Mouse (Mus musculus) bone marrow, adult 2 months (tissue): ENCODE results near the gene Abcc12. TPM values are rescaled to one million over a fixed set of nuclear protein-coding genes. Genes with fewer than 3 reads are reported as not detected.

Experiments used
- H3K27ac ChIP-seq: fragments of 200-500 bp; 2 replicates; pipeline ENCODE4 v1.5.1; 2012; ENCODE audit warnings: low read depth, mild to moderate bottlenecking, control low read depth, inconsistent platforms, low read length; ENCODE audit not compliant: control insufficient read depth, poor library complexity, insufficient read depth
- H3K4me1 ChIP-seq: fragments of 200-500 bp; 2 replicates; pipeline ENCODE4 v1.6.1; 2011; ENCODE audit warnings: low read length; ENCODE audit not compliant: control insufficient read depth, insufficient read depth
- H3K4me3 ChIP-seq: fragments of 200-500 bp; replicated peaks from 2 replicates; pipeline ENCODE3; 2011; ENCODE audit warnings: mild to moderate bottlenecking, low read depth, low read length, control low read depth; ENCODE audit not compliant: control insufficient read depth
- CTCF ChIP-seq: fragments of 200-500 bp; IDR thresholded peaks from 2 replicates; pipeline ENCODE4 v1.5.1; 2011; ENCODE audit warnings: low read length, control low read depth; ENCODE audit not compliant: control insufficient read depth, insufficient read depth
- POLR2A ChIP-seq: fragments of 200-500 bp; IDR thresholded peaks from 2 replicates; pipeline ENCODE4 v1.6.1; 2011; ENCODE audit warnings: low read depth, mild to moderate bottlenecking, control low read depth, low read length, borderline replicate concordance; ENCODE audit not compliant: control insufficient read depth
- WGBS: fragments of 180-500 bp; shearing (Covaris S2); methylation state at CpG from one replicate; pipeline ENCODE4 v1.1.7; 2018; 5-methylcytosine and 5-hydroxymethylcytosine counted together
- polyA plus RNA-seq: library from polyadenylated mRNA; stranded (reverse); fragments of >200 nt; gene quantifications from 2 replicates; pipeline ENCODE4 v1.2.4, GENCODE M21; 2011; ENCODE audit warnings: low replicate concordance; ENCODE audit not compliant: missing spikeins, insufficient read depth, insufficient read length

The Abcc12 gene
- not detected in 2 replicates for polyA plus RNA-seq

DNA sequence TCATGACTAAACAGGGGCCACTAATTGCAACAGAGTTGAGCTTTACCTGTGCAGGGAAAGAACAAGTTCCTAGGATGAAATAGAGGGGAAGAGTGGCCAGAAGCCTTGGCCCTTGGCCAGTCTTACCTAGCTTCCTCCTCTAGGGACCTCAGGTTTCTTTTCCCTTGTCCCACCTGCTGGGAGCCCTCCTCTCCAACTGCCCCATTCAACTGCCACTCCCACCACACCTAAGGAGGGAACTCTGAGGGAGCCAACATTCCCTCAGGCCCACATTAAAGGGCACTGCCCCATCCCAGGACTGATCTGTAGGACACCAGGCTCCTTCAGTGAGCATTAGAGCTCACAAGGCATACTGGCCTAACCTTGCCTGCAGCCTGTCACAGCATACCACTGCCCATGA, at the start of gene Abcc12:
Gene Abcc12, minus strand, starts transcription at position 229 of the 400 bp plus-strand sequence.
- no peak within 1 kb of the TSS for H3K27ac ChIP-seq
- no peak for TF ChIP-seq POLR2A
- TF ChIP-seq CTCF, result no peak
- H3K4me3 ChIP-seq, result no peak within 1 kb of the TSS
- no peaks in the 10 kb centered on the region for H3K4me1 ChIP-seq

DNA sequence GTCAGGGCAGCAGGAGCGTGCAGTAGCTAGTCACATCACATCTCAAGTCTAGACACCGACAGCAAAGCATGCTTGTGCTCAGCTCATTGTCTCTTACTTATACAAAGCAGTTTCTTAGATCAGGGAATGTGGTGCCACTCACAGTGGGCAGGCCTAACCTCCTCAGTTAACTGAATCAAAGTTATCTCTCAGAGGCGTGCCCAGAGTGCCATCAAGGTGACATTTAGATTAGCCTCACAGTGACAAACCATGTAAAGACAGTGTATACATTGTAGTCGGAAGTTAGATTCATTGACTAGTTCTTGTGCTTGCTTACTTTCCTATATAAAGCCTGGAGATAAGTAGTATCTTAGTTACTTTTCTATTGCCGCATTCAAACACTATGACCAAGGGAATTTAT, 49.7 kb upstream of the Abcc12 start:
- no peak overlapping the region for H3K4me3 ChIP-seq
- H3K27ac ChIP-seq, result no peak overlapping the region
- TF ChIP-seq POLR2A, result no peak
- no peak for TF ChIP-seq CTCF
- no peaks in the 10 kb centered on the region; the same call in 1 of the 2 replicates for H3K4me1 ChIP-seq
- 71% methylated on average over 5 of the region's 5 CpGs for WGBS

DNA sequence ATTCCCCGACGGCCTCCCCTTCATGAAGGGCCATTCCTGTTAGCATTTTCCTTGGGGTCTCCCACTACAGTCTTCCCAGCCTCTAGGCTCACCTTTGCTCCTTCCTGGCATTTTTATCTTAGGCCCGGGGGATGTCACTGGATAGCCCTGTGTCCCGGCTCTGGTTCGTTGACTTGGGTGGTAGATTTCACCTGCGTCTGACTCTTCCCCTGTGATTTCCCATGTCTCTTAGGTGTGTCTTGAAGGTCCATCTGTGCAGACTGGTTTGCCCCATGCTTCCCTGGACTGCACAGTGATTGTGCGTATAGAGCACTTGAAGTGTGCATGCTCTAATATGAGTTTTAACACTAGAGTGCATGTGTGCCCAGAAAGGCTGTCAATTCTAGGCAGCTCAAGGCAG, 44.4 kb upstream of the Abcc12 start:
- TF ChIP-seq CTCF, result no peak
- no peak for TF ChIP-seq POLR2A
- Histone ChIP-seq H3K27ac (no peak overlapping the region), H3K4me1 (no peaks in the 10 kb centered on the region; the same call in 1 of the 2 replicates), H3K4me3 (peak overlapping the region; percentile 71)
- WGBS, result 8% methylated on average over 7 of the region's 7 CpGs

DNA sequence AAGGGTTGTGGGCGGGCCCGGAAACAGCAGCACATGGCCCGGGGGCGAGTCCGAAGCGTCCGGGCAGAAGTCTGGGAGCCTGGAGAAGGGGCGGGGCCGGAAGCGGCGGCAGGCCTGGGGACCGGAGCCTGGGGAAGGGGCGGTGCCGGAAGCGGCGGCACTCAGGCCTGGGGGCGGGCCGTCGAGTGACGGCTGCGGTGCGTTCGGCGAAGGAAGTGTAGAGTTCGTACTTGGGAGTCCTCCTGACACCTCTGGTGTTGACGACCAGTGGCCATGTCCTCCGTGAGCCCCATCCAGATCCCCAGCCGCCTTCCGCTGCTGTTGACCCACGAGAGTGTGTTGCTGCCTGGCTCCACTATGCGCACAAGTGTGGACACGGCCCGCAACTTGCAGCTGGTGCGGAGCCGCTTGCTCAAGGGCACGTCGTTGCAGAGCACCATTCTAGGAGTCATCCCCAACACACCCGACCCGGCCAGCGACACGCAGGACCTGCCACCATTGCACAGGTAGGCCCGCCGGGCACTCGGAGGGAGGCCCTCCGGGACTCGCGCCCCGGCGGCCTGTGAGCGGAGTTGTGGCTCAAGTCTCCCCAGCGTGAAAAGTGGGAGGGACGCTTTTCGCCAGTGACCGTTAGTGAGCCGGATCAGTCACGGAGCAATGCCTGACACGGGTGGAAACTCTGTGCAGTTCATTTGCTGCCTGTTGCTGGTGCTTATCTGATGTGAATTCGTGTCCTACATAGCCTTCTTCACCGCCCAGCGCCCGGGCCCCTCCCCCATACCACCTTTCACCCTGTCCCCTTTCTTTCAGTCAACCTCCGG, 43.6 kb upstream of the Abcc12 start, which contains the start of gene Lonp2:
Gene Lonp2, plus strand, starts transcription at position 133 of the 821 bp plus-strand sequence.
- H3K4me1 ChIP-seq, result no peaks in the 10 kb centered on the region; the same call in 1 of the 2 replicates
- WGBS, result under 1% methylated on average over 61 of the region's 62 CpGs
- H3K4me3 ChIP-seq, result peak within 1 kb of the TSS; percentile 99
- TF ChIP-seq CTCF, result no peak
- peak; percentile 81 for TF ChIP-seq POLR2A
- peak within 1 kb of the TSS; percentile 96 for H3K27ac ChIP-seq

DNA sequence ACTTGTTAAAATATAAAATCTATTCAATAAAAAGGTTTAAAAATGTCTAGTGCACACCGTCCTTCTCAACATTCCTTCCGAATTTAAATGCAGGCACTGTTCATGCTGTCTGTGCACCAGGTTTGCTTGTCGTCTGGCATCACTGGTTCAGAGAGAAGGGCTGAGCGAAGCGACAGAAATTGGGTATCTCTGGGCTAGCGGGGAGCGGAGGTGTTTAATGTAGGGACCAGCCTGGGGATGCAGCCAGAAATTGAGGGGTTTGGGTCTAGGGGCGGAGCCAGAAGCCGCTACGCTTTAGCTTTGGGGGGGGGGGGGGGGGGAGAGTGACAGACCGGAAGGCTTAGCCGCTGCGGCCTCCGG, 43.0 kb upstream of the Abcc12 start:
- Histone ChIP-seq H3K27ac (peak overlapping the region; percentile 74), H3K4me1 (no peaks in the 10 kb centered on the region; the same call in 1 of the 2 replicates), H3K4me3 (peak overlapping the region; percentile 76)
- no peak for TF ChIP-seq CTCF
- no peak for TF ChIP-seq POLR2A
- WGBS, result 1% methylated on average over 14 of the region's 14 CpGs

DNA sequence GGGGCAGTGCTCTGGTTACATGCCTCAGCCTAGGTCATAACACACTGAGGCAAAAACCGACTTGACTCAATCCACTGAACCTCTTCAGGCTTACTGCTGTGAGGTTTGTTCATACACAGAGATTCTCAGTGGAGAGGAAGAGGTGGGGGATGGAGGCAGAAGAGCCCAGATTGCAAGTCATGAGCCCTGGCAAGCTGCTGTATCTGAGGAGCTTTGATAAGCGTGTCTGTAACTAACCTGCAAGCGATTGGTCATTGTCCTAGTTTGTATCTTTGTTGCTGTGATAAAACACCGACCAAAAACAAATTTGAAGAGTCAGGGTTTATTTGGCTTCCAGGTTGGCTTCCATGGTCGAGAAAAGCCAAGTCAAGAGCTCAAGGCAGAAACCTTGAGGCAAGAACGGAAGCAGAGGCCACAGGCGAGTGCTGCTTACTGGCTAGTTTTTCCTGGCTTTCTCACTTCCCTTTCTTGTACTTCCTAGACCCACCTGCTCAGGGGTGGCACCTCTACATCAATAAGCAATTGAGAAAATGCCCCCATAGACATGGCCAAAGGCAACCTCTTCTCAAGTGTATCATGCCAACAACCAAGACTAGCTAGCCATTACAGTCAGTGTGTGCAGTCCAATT, 37.4 kb upstream of the Abcc12 start:
- WGBS, result 8% methylated on average over 7 of the region's 7 CpGs
- H3K4me3 ChIP-seq, result no peak overlapping the region
- TF ChIP-seq POLR2A (no peak), CTCF (no peak)
- H3K27ac ChIP-seq, result no peak overlapping the region
- no peaks in the 10 kb centered on the region; the same call in 1 of the 2 replicates for H3K4me1 ChIP-seq

DNA sequence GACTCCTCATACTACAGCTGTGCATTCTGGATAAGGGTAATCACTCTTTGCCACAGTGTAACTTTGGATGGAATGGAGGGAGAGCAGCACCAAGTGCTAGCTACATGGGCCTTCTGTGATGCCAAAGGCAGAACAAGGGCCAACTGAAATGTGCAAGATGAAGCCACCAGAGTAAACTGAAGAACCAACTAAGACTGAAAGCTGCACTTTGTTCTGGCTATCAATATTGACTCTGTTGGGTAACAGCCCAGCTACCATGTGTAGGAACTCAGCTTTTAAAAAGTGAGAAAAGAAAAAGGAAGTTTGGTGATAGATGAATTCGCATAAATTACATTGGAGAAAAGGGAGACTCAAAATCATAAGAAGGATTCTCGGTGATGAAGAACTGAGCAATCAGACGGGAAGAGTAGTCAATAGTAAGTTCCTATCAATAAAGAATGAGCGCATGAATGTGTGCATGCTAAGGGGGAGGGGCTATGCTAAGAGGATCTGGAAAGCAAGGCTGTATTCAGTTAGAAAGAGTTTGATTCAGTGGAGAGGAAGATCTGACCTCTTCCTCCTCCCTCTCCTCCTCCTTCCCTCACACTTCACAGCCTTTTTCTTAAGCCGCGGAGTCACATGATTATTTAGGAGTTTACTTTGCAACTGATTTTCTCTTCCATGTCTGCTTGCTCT, 34.7 kb upstream of the Abcc12 start:
- H3K4me3 ChIP-seq, result no peak overlapping the region
- TF ChIP-seq CTCF, result no peak
- no peaks in the 10 kb centered on the region; the same call in 1 of the 2 replicates for H3K4me1 ChIP-seq
- WGBS, result 87% methylated on average over 6 of the region's 6 CpGs
- no peak overlapping the region for H3K27ac ChIP-seq

DNA sequence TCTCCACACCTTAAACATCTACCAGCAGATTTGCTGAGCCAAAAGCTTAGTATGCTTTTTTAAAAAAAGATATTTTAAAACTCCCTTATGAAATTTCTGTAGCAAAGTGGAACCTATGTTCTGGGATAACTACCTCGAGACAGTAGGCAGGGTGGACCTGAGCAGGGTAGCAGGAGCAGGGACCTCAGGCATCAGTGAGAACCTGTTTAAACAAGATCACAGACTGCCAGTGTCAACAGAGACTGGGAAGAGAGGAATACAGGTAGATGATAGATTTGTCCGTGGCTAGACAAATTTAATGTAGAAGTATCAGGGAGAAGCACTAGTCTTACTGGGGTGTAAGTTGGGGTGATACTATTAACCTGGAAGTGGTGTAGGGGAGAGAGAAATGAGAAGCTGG, 33.3 kb upstream of the Abcc12 start:
- no peaks in the 10 kb centered on the region; the same call in 1 of the 2 replicates for H3K4me1 ChIP-seq
- 82% methylated on average over 2 of the region's 2 CpGs for WGBS
- TF ChIP-seq POLR2A, result no peak
- TF ChIP-seq CTCF, result no peak
- H3K4me3 ChIP-seq, result no peak overlapping the region
- H3K27ac ChIP-seq, result no peak overlapping the region
